Mouse (Mus musculus) A20 (cell line): ENCODE data around the gene Cox6b2.

Source experiments
- DNase-seq: peaks from one replicate; pipeline ENCODE4 v3.0.0-alpha.2; 2011; ENCODE audit warnings: low read depth, low spot score

The Cox6b2 gene

GRCm38 (mm10) chr7:4764946-4765710 is 12.2 kb upstream of the Cox6b2 start:
- DNase-seq: no peak

- no peak for DNase-seq
Measured at GRCm38 (mm10) chr7:4759670-4760069, 6.8 kb upstream of the Cox6b2 start.

GRCm38 (mm10) chr7:4751971-4752820 is 698 bp downstream of the Cox6b2 start:
- no peak for DNase-seq

- no peak for DNase-seq
Measured at GRCm38 (mm10) chr7:4749169-4749568, 3.7 kb downstream of the Cox6b2 start.

- no peak for DNase-seq
Measured at GRCm38 (mm10) chr7:4748321-4748720, 4.6 kb downstream of the Cox6b2 start.

GRCm38 (mm10) chr7:4747156-4747899 is 5.6 kb downstream of the Cox6b2 start:
- no peak for DNase-seq

GRCm38 (mm10) chr7:4746326-4746980 is 6.4 kb downstream of the Cox6b2 start:
- DNase-seq: no peak

- no peak for DNase-seq
Measured at GRCm38 (mm10) chr7:4744886-4745285, 8.0 kb downstream of the Cox6b2 start.

GRCm38 (mm10) chr7:4743354-4743753 is 9.5 kb downstream of the Cox6b2 start:
- no peak for DNase-seq

GRCm38 (mm10) chr7:4742482-4742819 is 10.4 kb downstream of the Cox6b2 start:
- DNase-seq: no peak

GRCm38 (mm10) chr7:4741672-4742481 is 11.0 kb downstream of the Cox6b2 start:
- no peak for DNase-seq

GRCm38 (mm10) chr7:4741151-4741550 is 11.7 kb downstream of the Cox6b2 start:
- DNase-seq: peak; percentile 69

- no peak for DNase-seq
Measured at GRCm38 (mm10) chr7:4740309-4740727, 12.6 kb downstream of the Cox6b2 start.

- peak; percentile 100 for DNase-seq
Measured at GRCm38 (mm10) chr7:4739544-4740275, 13.2 kb downstream of the Cox6b2 start, which contains the start of gene Kmt5c. Gene Kmt5c, plus strand, starts transcription at chr7:4740115.

- DNase-seq: no peak
Measured at GRCm38 (mm10) chr7:4739041-4739543, 13.8 kb downstream of the Cox6b2 start.

- no peak for DNase-seq
Measured at GRCm38 (mm10) chr7:4732968-4733392, 19.9 kb downstream of the Cox6b2 start.

- DNase-seq: peak; percentile 41
Measured at GRCm38 (mm10) chr7:4731090-4731489, 21.8 kb downstream of the Cox6b2 start.

- no peak for DNase-seq
Measured at GRCm38 (mm10) chr7:4725169-4725568, 27.7 kb downstream of the Cox6b2 start, which contains the start of gene Tmem150b. Gene Tmem150b, minus strand, starts transcription at chr7:4725249.

- no peak for DNase-seq
Measured at GRCm38 (mm10) chr7:4724359-4724758, 28.5 kb downstream of the Cox6b2 start.

GRCm38 (mm10) chr7:4723508-4723907 is 29.4 kb downstream of the Cox6b2 start:
- peak; percentile 44 for DNase-seq
